Mouse (Mus musculus) ES-Bruce4 (cell line): ENCODE data around the gene L3mbtl3.

Experiments used
- CTCF ChIP-seq: IDR thresholded peaks from one replicate; pipeline ENCODE4 v1.8.1; 2011; ENCODE audit warnings: low read depth, low read length
- EP300 ChIP-seq: IDR thresholded peaks from 2 replicates; pipeline ENCODE4 v1.6.1; 2011; ENCODE audit warnings: low read depth, low read length; ENCODE audit not compliant: insufficient read depth
- POLR2A ChIP-seq: IDR thresholded peaks from one replicate; pipeline ENCODE4 v1.8.1; 2011; ENCODE audit warnings: low read length; ENCODE audit not compliant: insufficient read depth

DNA sequence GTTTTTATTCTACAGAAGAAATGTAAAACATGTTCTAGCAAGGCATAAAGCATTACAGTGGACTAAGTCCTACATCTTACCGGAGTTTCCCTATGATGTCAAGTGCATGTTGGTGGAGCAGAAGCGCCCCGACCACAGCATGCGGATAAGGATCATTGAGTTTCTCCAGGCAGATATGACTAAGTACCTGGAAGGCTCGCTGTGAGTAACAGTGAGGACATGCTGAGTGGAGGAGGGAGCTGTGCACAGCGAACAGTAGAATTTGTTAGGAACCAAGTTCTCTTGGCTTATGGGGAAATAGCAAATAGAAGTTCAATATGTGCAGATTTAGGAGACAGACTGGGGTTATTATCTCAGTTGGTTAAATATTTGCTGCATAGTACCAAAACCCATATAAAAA, 131.3 kb downstream of the L3mbtl3 start:
- no peak for TF ChIP-seq EP300
- TF ChIP-seq POLR2A, result no peak
- TF ChIP-seq CTCF, result no peak
